Comparison of ENCODE assay signal across 25 mouse cellular contexts in genomic region chr2:135547966-135548365, GRCm38 (mm10).
DNase-seq lines count a peak whose midpoint lies in the region; ATAC-seq and TF ChIP-seq lines count a peak whose summit lies in the region.
"Had no signal": no experiment of that assay in that cellular context is flagged by ENCODE, and none has a peak within 500 bp of the region (broad histone marks: within the 10 kb centered on the region; RNA-seq: fewer than 3 reads in every experiment).

No protein-coding gene starts in this region.

- no peak overlapping the region for H3K4me2 ChIP-seq in limb, embryonic 15.5 days
- no peak overlapping the region for H3K4me2 ChIP-seq in hindbrain, embryonic 11.5 days (replicated peaks; ENCODE audit: low read depth, low read length)

- no peak for DNase-seq in limb, embryonic 10.5 days (ENCODE audit: low spot score)
- DNase-seq in ES-CJ7 (ENCODE audit: low read depth, low spot score) (peak; percentile 78), ES-E14 (ENCODE audit: low read depth, low spot score) (no peak), ZHBTc4 (ENCODE audit: low read depth, low spot score) (peak; percentile 76)
- no peak for DNase-seq in thymus, postnatal 36 days
- no peak for DNase-seq in embryo, embryonic 9.5 days (ENCODE audit: extremely low spot score)
- DNase-seq in hindbrain, embryonic 11.5 days (ENCODE audit: low spot score): no peak
- DNase-seq: adrenal gland, adult 2 months; adrenal gland, adult 8-10 months; adrenal gland, postnatal 10 days; adrenal gland, postnatal 14 days; adrenal gland, postnatal 25 days; adrenal gland, postnatal 36 days; B cell, adult 2 months; cerebellum, adult 11 months; cerebellum, adult 11-12 months; cerebellum, adult 18-20 months; cerebellum, adult 2 months; cerebellum, adult 8-10 months had no signal

- no peak overlapping the region for H3K9ac ChIP-seq in limb, embryonic 15.5 days
- H3K9ac ChIP-seq in ES-E14 (ENCODE audit: insufficient read depth, low read depth, low read length, poor library complexity, severe bottlenecking): no peak overlapping the region
- no peak overlapping the region for H3K9ac ChIP-seq in hindbrain, embryonic 11.5 days (ENCODE audit: low read depth, low read length)

- no peak for ATAC-seq in limb, embryonic 15.5 days (ENCODE audit: insufficient number of reproducible peaks, low FRiP score, low TSS enrichment, low read depth)
- no peak for ATAC-seq in hindbrain, embryonic 11.5 days (ENCODE audit: low FRiP score)
- ATAC-seq: activated CD4-positive, CD25-positive, alpha-beta regulatory T cell, adult 4 months; CD4-positive, CD25-positive, alpha-beta regulatory T cell, adult 4 months; Patski had no signal

- H3K4me1 ChIP-seq in limb, embryonic 15.5 days: no peaks in the 10 kb centered on the region
- no peaks in the 10 kb centered on the region for H3K4me1 ChIP-seq in limb, embryonic 10.5 days
- no peaks in the 10 kb centered on the region for H3K4me1 ChIP-seq in ES-E14 (ENCODE audit: control insufficient read depth in 2 of 2, insufficient read depth in 2 of 2, low read length in 2 of 2, poor library complexity in 1 of 2)
- H3K4me1 ChIP-seq in hindbrain, embryonic 11.5 days (replicated peaks; ENCODE audit: control insufficient read depth, insufficient read depth, low read length): no peaks in the 10 kb centered on the region

- no peaks in the 10 kb centered on the region for H3K27me3 ChIP-seq in limb, embryonic 15.5 days
- no peaks in the 10 kb centered on the region for H3K27me3 ChIP-seq in limb, embryonic 10.5 days (ENCODE audit: low read depth, poor library complexity, severe bottlenecking)
- no peaks in the 10 kb centered on the region for H3K27me3 ChIP-seq in hindbrain, embryonic 11.5 days (ENCODE audit: control insufficient read depth, insufficient read depth, low read length)
- H3K27me3 ChIP-seq: CH12.LX, Patski had no signal

- no peaks in the 10 kb centered on the region for H3K36me3 ChIP-seq in limb, embryonic 15.5 days
- H3K36me3 ChIP-seq in limb, embryonic 10.5 days: no peaks in the 10 kb centered on the region
- H3K36me3 ChIP-seq in ES-E14 (ENCODE audit: control insufficient read depth, insufficient read depth, low read length, poor library complexity, severe bottlenecking): no peaks in the 10 kb centered on the region
- no peaks in the 10 kb centered on the region for H3K36me3 ChIP-seq in hindbrain, embryonic 11.5 days (ENCODE audit: control insufficient read depth, insufficient read depth, low read length)
- H3K36me3 ChIP-seq: G1E had no signal

- H3K27ac ChIP-seq in limb, embryonic 15.5 days: 0 out of 2 replicates have a peak overlapping the region, but pooled peaks have one; percentile 22
- no peak overlapping the region for H3K27ac ChIP-seq in limb, embryonic 10.5 days
- H3K27ac ChIP-seq in ES-E14 (ENCODE audit: insufficient read depth, low read depth, low read length, poor library complexity, severe bottlenecking): no peak overlapping the region
- no peak overlapping the region for H3K27ac ChIP-seq in hindbrain, embryonic 11.5 days (ENCODE audit: low read depth, low read length)

- in situ Hi-C loops in ES-E14 (cut with MboI; ENCODE audit: low sequenced_read_pairs in 2 of 2, unreplicated experiment in 2 of 2): no loop called here

- 84% methylated on average over 3 of the region's 3 CpGs for WGBS in limb, embryonic 15.5 days
- WGBS in limb, embryonic 10.5 days: 84% methylated on average over 3 of the region's 3 CpGs
- 85% methylated on average over 3 of the region's 3 CpGs for whole genome bisulfite sequencing in hindbrain, embryonic 11.5 days

- no peak overlapping the region for H3K4me3 ChIP-seq in limb, embryonic 15.5 days
- H3K4me3 ChIP-seq in limb, embryonic 10.5 days: no peak overlapping the region
- H3K4me3 ChIP-seq in ES-E14 (ENCODE audit: insufficient read depth in 1 of 2, low read depth in 1 of 2, low read length in 2 of 2, poor library complexity in 1 of 2, severe bottlenecking in 1 of 2): no peak overlapping the region
- H3K4me3 ChIP-seq in hindbrain, embryonic 11.5 days (ENCODE audit: low read depth, low read length): no peak overlapping the region

- H3K9me3 ChIP-seq in limb, embryonic 15.5 days: no peaks in the 10 kb centered on the region
- no peaks in the 10 kb centered on the region for H3K9me3 ChIP-seq in limb, embryonic 10.5 days (replicated peaks)
- no peaks in the 10 kb centered on the region for H3K9me3 ChIP-seq in ES-E14 (ENCODE audit: control insufficient read depth, insufficient read depth, low read depth, low read length)
- H3K9me3 ChIP-seq in hindbrain, embryonic 11.5 days (ENCODE audit: control insufficient read depth, low read length): no peaks in the 10 kb centered on the region

TF ChIP-seq in ES-E14, 5 proteins besides CTCF, POLR2A, EP300 and RAD21:
- TF ChIP-seq ZNF384 (IDR thresholded peaks at IDR 0.05; ENCODE audit: low read depth, low read length) (no peak), CHD2 (IDR thresholded peaks at IDR 0.05; ENCODE audit: low read depth, low read length) (peak; percentile 59; the same call in 1 of the 2 replicates)

Comparison
In these comparisons a context has a peak if more than half of its experiments do, and no peak if none do; other contexts are left out.
1. DNase-seq: peak in ES-CJ7 (single experiment) and ZHBTc4 (single experiment); none in limb, embryonic 10.5 days (single experiment), ES-E14 (single experiment), thymus, postnatal 36 days (0 of 2), embryo, embryonic 9.5 days (single experiment) and hindbrain, embryonic 11.5 days (single experiment).